Mouse (Mus musculus) midbrain, embryonic 13.5 days (tissue): ENCODE measurements around the gene Wdr11. TPM values are rescaled to one million over a fixed set of nuclear protein-coding genes. Genes with fewer than 3 reads are reported as not detected.

ENCODE experiments used
- ATAC-seq: fragments of 200-750 bp; cut with Nextera tagmentation; 2 replicates; pipeline ENCODE4 v1.8.0; 2017; ENCODE audit warnings: mild to moderate bottlenecking, moderate TSS enrichment, moderate library complexity
- H3K27ac ChIP-seq: fragments of 300-500 bp; sonication (generic); 2 replicates; pipeline ENCODE4 v1.5.1; 2015; ENCODE audit warnings: inconsistent platforms, mild to moderate bottlenecking, moderate library complexity
- H3K27me3 ChIP-seq: fragments of 300-500 bp; sonication (generic); 2 replicates; pipeline ENCODE4 v1.6.1; 2015; ENCODE audit warnings: mild to moderate bottlenecking, inconsistent platforms
- H3K36me3 ChIP-seq: fragments of 300-500 bp; sonication (generic); 2 replicates; pipeline ENCODE4 v1.6.1; 2015; ENCODE audit warnings: mild to moderate bottlenecking, inconsistent platforms
- H3K4me1 ChIP-seq: fragments of 300-500 bp; sonication (generic); replicated peaks from 2 replicates; pipeline ENCODE4 v1.6.1; 2015; ENCODE audit warnings: inconsistent platforms
- H3K4me2 ChIP-seq: fragments of 300-500 bp; sonication (generic); replicated peaks from 2 replicates; pipeline ENCODE4 v1.6.1; 2015; ENCODE audit warnings: moderate library complexity, mild to moderate bottlenecking, inconsistent platforms
- H3K4me3 ChIP-seq: fragments of 300-500 bp; sonication (generic); replicated peaks from 2 replicates; pipeline ENCODE4 v1.5.1; 2015; ENCODE audit warnings: mild to moderate bottlenecking, inconsistent platforms
- H3K9ac ChIP-seq: fragments of 300-500 bp; sonication (generic); replicated peaks from 2 replicates; pipeline ENCODE4 v1.6.1; 2015; ENCODE audit warnings: mild to moderate bottlenecking, inconsistent platforms
- H3K9me3 ChIP-seq: fragments of 300-500 bp; sonication (generic); 2 replicates; pipeline ENCODE4 v1.6.1; 2016; ENCODE audit warnings: mild to moderate bottlenecking, inconsistent platforms
- WGBS: fragments of 180-500 bp; shearing (Covaris S2); methylation state at CpG from one replicate; pipeline ENCODE4 v1.1.7; 2015; 5-methylcytosine and 5-hydroxymethylcytosine counted together
- polyA plus RNA-seq: library from polyadenylated mRNA; unstranded; fragments of >200 nt; fragmentation: Nextera tagmentation; extraction: Ambion mirVana; gene quantifications from 2 replicates; pipeline ENCODE4 v1.2.1, GENCODE M21; 2015

Wdr11 gene
- polyA plus RNA-seq = 37.7 and 38.3 TPM in 2 replicates

- WGBS = 4% methylated on average over 37 of the region's 37 CpGs
- peak; percentile 94 for ATAC-seq
- Histone ChIP-seq H3K36me3 (no peaks in the 10 kb centered on the region), H3K4me3 (peak within 1 kb of the TSS; percentile 86), H3K27me3 (0 out of 2 replicates have a peak, but pooled peaks cover 5% of the 10 kb centered on the region), H3K27ac (peak within 1 kb of the TSS; percentile 91), H3K4me1 (peaks cover 16% of the 10 kb centered on the region), H3K9me3 (no peaks in the 10 kb centered on the region), H3K4me2 (peak within 1 kb of the TSS; percentile 59), H3K9ac (peak within 1 kb of the TSS; percentile 88)
Observed at GRCm38 (mm10) chr7:129591371-129592131, at the start of gene Wdr11. TSS of gene Wdr11 (plus strand) at chr7:129591863.

GRCm38 (mm10) chr7:129567541-129567940 lies 24.1 kb upstream of the Wdr11 start:
- Histone ChIP-seq H3K4me3 (no peak overlapping the region), H3K27ac (no peak overlapping the region), H3K4me2 (no peak overlapping the region), H3K36me3 (no peaks in the 10 kb centered on the region), H3K9ac (no peak overlapping the region), H3K9me3 (no peaks in the 10 kb centered on the region), H3K27me3 (no peaks in the 10 kb centered on the region), H3K4me1 (peaks cover 21% of the 10 kb centered on the region)
- 52% methylated on average over 1 of the region's 1 CpGs for WGBS
- ATAC-seq = no peak

GRCm38 (mm10) chr7:129568338-129568737 lies 23.3 kb upstream of the Wdr11 start:
- Histone ChIP-seq H3K27me3 (no peaks in the 10 kb centered on the region), H3K36me3 (no peaks in the 10 kb centered on the region), H3K27ac (no peak overlapping the region), H3K4me3 (no peak overlapping the region), H3K4me1 (peaks cover 21% of the 10 kb centered on the region), H3K9ac (no peak overlapping the region), H3K9me3 (no peaks in the 10 kb centered on the region), H3K4me2 (no peak overlapping the region)
- WGBS = 9% methylated on average over 2 of the region's 2 CpGs
- ATAC-seq = peak; percentile 79

- Histone ChIP-seq H3K27me3 (0 out of 2 replicates have a peak, but pooled peaks cover 10% of the 10 kb centered on the region), H3K36me3 (no peaks in the 10 kb centered on the region), H3K4me2 (no peak overlapping the region), H3K4me3 (no peak overlapping the region), H3K4me1 (peaks cover 9% of the 10 kb centered on the region), H3K27ac (no peak overlapping the region), H3K9me3 (no peaks in the 10 kb centered on the region), H3K9ac (no peak overlapping the region)
- no peak for ATAC-seq
- WGBS = 76% methylated on average over 4 of the region's 4 CpGs
Observed at GRCm38 (mm10) chr7:129574471-129574870, 17.2 kb upstream of the Wdr11 start.

- Histone ChIP-seq H3K27ac (peak overlapping the region; percentile 27; the same call in 1 of the 2 replicates), H3K36me3 (no peaks in the 10 kb centered on the region), H3K4me3 (no peak overlapping the region), H3K27me3 (0 out of 2 replicates have a peak, but pooled peaks cover 10% of the 10 kb centered on the region), H3K9ac (no peak overlapping the region), H3K4me1 (peaks cover 9% of the 10 kb centered on the region), H3K4me2 (no peak overlapping the region), H3K9me3 (no peaks in the 10 kb centered on the region)
- peak; percentile 72; the same call in 1 of the 2 replicates for ATAC-seq
- 26% methylated on average over 7 of the region's 7 CpGs for WGBS
Observed at GRCm38 (mm10) chr7:129575110-129575784, 16.4 kb upstream of the Wdr11 start.

- Histone ChIP-seq H3K4me1 (peaks cover 16% of the 10 kb centered on the region), H3K4me2 (peak overlapping the region; percentile 59), H3K9me3 (no peaks in the 10 kb centered on the region), H3K27me3 (0 out of 2 replicates have a peak, but pooled peaks cover 5% of the 10 kb centered on the region), H3K9ac (peak overlapping the region; percentile 88), H3K27ac (peak overlapping the region; percentile 91), H3K4me3 (peak overlapping the region; percentile 86), H3K36me3 (no peaks in the 10 kb centered on the region)
- peak; percentile 69; the same call in 1 of the 2 replicates for ATAC-seq
- WGBS = 1% methylated on average over 13 of the region's 13 CpGs
Observed at GRCm38 (mm10) chr7:129592132-129592745, 576 bp downstream of the Wdr11 start.

- Histone ChIP-seq H3K9me3 (no peaks in the 10 kb centered on the region), H3K27ac (no peak overlapping the region), H3K9ac (no peak overlapping the region), H3K4me3 (no peak overlapping the region), H3K4me2 (no peak overlapping the region), H3K36me3 (peaks cover 27% of the 10 kb centered on the region), H3K27me3 (no peaks in the 10 kb centered on the region), H3K4me1 (peaks cover 11% of the 10 kb centered on the region)
- WGBS = 96% methylated on average over 2 of the region's 2 CpGs
- ATAC-seq = no peak
Observed at GRCm38 (mm10) chr7:129597186-129597585, 5.5 kb downstream of the Wdr11 start.

- peaks cover 77% of the 10 kb centered on the region for H3K36me3 ChIP-seq
Observed at GRCm38 (mm10) chr7:129606291-129606690, 14.6 kb downstream of the Wdr11 start.

GRCm38 (mm10) chr7:129621141-129621540 lies 29.5 kb downstream of the Wdr11 start:
- Histone ChIP-seq H3K4me1 (no peaks in the 10 kb centered on the region), H3K36me3 (peaks cover 61% of the 10 kb centered on the region), H3K27ac (no peak overlapping the region), H3K9me3 (no peaks in the 10 kb centered on the region), H3K4me2 (no peak overlapping the region), H3K27me3 (no peaks in the 10 kb centered on the region), H3K9ac (no peak overlapping the region), H3K4me3 (no peak overlapping the region)
- ATAC-seq = no peak
- WGBS = 96% methylated on average over 5 of the region's 5 CpGs

More at GRCm38 (mm10) chr7:129606291-129606690, 14.6 kb downstream of the Wdr11 start:
- 95% methylated on average over 8 of the region's 8 CpGs for WGBS
- Histone ChIP-seq H3K4me2 (no peak overlapping the region), H3K9me3 (no peaks in the 10 kb centered on the region), H3K4me1 (no peaks in the 10 kb centered on the region), H3K27ac (no peak overlapping the region), H3K9ac (no peak overlapping the region), H3K4me3 (no peak overlapping the region), H3K27me3 (no peaks in the 10 kb centered on the region)
- no peak for ATAC-seq

- Histone ChIP-seq H3K9ac (no peak overlapping the region), H3K4me1 (no peaks in the 10 kb centered on the region), H3K4me3 (no peak overlapping the region), H3K9me3 (no peaks in the 10 kb centered on the region), H3K27me3 (no peaks in the 10 kb centered on the region), H3K36me3 (peaks cover 87% of the 10 kb centered on the region), H3K27ac (no peak overlapping the region), H3K4me2 (no peak overlapping the region)
- 96% methylated on average over 7 of the region's 7 CpGs for WGBS
- ATAC-seq = no peak
Observed at GRCm38 (mm10) chr7:129630351-129630750, 38.7 kb downstream of the Wdr11 start.

GRCm38 (mm10) chr7:129631453-129631852 lies 39.8 kb downstream of the Wdr11 start:
- 92% methylated on average over 6 of the region's 6 CpGs for WGBS
- no peak overlapping the region for H3K4me2 ChIP-seq

More at GRCm38 (mm10) chr7:129631453-129631852, 39.8 kb downstream of the Wdr11 start:
- no peaks in the 10 kb centered on the region for H3K9me3 ChIP-seq
- no peaks in the 10 kb centered on the region for H3K4me1 ChIP-seq
- no peaks in the 10 kb centered on the region for H3K27me3 ChIP-seq
- no peak overlapping the region for H3K4me3 ChIP-seq
- ATAC-seq = no peak
- H3K27ac ChIP-seq = no peak overlapping the region
- peaks cover 86% of the 10 kb centered on the region for H3K36me3 ChIP-seq
- H3K9ac ChIP-seq = 0 out of 2 replicates have a peak overlapping the region, but pooled peaks have one; percentile 10
